Mouse (Mus musculus): ENCODE results near the gene Arhgap18. TPM values are rescaled to one million over a fixed set of nuclear protein-coding genes. Genes with fewer than 3 reads are reported as not detected.

Gene Arhgap18
- polyA plus RNA-seq, 1 experiment from 2014 or later, result 15.2 TPM

GRCm38 (mm10) chr10:26854556-26855100 lies 101.4 kb downstream of the Arhgap18 start:
- no peak overlapping the region for H3K9ac ChIP-seq
- no peaks in the 10 kb centered on the region for H3K27me3 ChIP-seq
- H3K4me1 ChIP-seq, result no peaks in the 10 kb centered on the region
- no peaks in the 10 kb centered on the region for H3K9me3 ChIP-seq (replicated peaks)
- H3K27ac ChIP-seq, result no peak overlapping the region
- WGBS, result 91% methylated on average over 5 of the region's 5 CpGs
- no peak overlapping the region for H3K4me2 ChIP-seq (replicated peaks)
- H3K36me3 ChIP-seq, result no peaks in the 10 kb centered on the region
- ATAC-seq (ENCODE audit: low FRiP score), result no peak
- H3K4me3 ChIP-seq, result no peak overlapping the region

DNA sequence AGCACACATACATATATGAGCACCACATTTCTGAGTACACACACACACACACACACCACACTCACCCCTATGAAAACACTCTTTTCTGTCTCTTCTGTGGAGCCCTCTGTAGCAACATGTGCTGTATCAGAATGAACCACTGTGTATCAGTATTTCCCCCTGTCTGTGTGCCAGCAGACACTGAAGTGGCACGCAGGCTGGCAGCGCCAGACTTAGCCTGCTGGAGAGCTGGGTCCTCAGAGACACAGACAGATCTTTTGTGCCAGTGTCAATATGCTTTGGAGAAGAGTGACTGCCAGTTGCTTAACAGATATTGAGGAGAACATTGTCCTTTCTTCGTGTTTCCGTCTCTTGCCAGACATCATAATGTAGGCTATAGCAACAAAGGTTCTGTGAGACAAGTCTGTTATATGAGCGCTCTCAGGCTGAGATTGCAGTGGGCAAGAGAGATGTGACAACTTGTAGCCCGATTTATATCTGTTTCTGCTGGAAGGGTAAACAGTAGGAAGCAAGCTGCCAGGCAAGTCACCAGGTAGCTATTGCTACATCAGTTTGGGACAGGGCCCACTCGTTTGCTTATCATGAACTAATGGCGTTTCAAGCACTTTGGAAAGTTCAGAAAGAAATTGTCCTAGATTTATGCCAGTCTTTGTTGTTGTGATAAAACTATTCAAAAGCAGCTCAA lies 102.8 kb downstream of the Arhgap18 start:
- Histone ChIP-seq H3K9me3 (replicated peaks) (no peaks in the 10 kb centered on the region), H3K4me2 (replicated peaks) (no peak overlapping the region), H3K4me1 (no peaks in the 10 kb centered on the region), H3K27me3 (no peaks in the 10 kb centered on the region), H3K27ac (no peak overlapping the region), H3K4me3 (no peak overlapping the region), H3K9ac (no peak overlapping the region), H3K36me3 (no peaks in the 10 kb centered on the region)
- 92% methylated on average over 8 of the region's 8 CpGs for WGBS
- no peak for ATAC-seq (ENCODE audit: low FRiP score)

DNA sequence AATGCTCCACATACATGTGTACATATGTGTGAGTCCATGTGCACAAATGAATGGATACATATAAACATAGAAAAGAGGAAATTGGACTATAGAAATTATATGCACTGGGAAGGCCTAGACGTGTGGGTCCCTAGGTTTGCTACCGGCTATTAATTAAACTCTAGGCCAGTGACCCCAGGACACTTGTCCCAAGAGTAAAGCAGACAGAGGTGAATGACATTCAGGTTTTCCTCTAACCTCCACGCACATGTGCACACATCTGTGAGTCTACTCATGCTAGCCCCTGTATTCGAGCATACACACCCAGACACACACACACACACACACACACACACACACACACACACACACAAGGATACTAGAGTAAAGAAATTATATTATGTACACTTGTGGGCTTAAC lies 104.4 kb downstream of the Arhgap18 start:
- H3K4me1 ChIP-seq, result no peaks in the 10 kb centered on the region
- WGBS, result 80% methylated on average over 4 of the region's 4 CpGs
- no peak for ATAC-seq (ENCODE audit: low FRiP score)
- no peak overlapping the region for H3K4me3 ChIP-seq
- H3K4me2 ChIP-seq (replicated peaks), result no peak overlapping the region
- no peaks in the 10 kb centered on the region for H3K36me3 ChIP-seq
- no peaks in the 10 kb centered on the region for H3K9me3 ChIP-seq (replicated peaks)
- H3K9ac ChIP-seq, result no peak overlapping the region
- H3K27ac ChIP-seq, result no peak overlapping the region
- H3K27me3 ChIP-seq, result no peaks in the 10 kb centered on the region

DNA sequence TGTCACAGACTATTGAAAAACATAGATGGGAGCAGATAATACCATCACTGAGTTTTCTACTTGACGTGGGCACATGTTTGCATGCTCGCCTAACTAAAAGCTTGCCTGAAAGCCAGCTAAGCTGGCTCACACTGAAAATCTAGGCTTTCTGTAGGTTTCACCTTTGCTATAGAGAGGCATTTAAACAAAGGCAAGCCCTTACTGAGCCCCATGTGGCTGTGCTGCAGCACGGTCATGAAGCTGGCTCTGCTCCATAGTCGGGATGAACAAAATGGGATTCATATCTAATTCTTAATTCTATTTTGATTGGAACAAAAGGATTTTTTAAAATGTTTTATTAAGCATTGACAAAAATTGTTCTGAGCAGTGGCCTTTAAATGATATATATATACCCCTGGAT lies 105.3 kb downstream of the Arhgap18 start:
- no peaks in the 10 kb centered on the region for H3K27me3 ChIP-seq
- ATAC-seq (ENCODE audit: low FRiP score), result no peak
- H3K4me1 ChIP-seq, result no peaks in the 10 kb centered on the region
- no peaks in the 10 kb centered on the region for H3K9me3 ChIP-seq (replicated peaks)
- H3K36me3 ChIP-seq, result no peaks in the 10 kb centered on the region
- no peak overlapping the region for H3K9ac ChIP-seq
- H3K4me3 ChIP-seq, result no peak overlapping the region
- no peak overlapping the region for H3K27ac ChIP-seq
- 76% methylated on average over 4 of the region's 4 CpGs for WGBS
- H3K4me2 ChIP-seq (replicated peaks), result no peak overlapping the region

DNA sequence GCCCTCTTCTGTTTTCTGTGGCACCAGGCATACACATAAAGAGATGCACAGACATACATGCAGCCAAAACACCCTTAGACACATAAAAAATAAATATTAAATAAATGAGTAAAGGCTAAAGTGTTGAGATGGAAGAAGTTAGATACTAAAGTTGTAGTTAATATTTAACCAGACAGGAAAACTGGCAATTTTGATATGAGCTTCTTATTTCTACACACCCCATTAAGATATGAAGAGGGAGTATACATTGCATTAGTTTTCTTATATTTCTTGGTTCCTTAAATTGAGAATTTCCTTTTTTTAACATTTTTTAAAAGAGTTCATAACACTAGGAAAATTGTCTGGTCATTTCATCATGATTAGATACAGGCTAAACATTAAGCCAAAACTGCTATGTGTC lies 108.0 kb downstream of the Arhgap18 start:
- Histone ChIP-seq H3K27me3 (no peaks in the 10 kb centered on the region), H3K4me3 (no peak overlapping the region), H3K9me3 (replicated peaks) (no peaks in the 10 kb centered on the region), H3K36me3 (no peaks in the 10 kb centered on the region), H3K4me1 (no peaks in the 10 kb centered on the region), H3K4me2 (replicated peaks) (no peak overlapping the region), H3K9ac (no peak overlapping the region), H3K27ac (no peak overlapping the region)
- ATAC-seq (ENCODE audit: low FRiP score), result no peak

GRCm38 (mm10) chr10:26862207-26862606 lies 109.0 kb downstream of the Arhgap18 start:
- no peaks in the 10 kb centered on the region for H3K36me3 ChIP-seq
- H3K4me3 ChIP-seq, result no peak overlapping the region
- H3K4me2 ChIP-seq (replicated peaks), result no peak overlapping the region
- no peaks in the 10 kb centered on the region for H3K9me3 ChIP-seq (replicated peaks)
- no peaks in the 10 kb centered on the region for H3K27me3 ChIP-seq
- no peak for ATAC-seq (ENCODE audit: low FRiP score)
- 85% methylated on average over 4 of the region's 4 CpGs for WGBS
- no peaks in the 10 kb centered on the region for H3K4me1 ChIP-seq
- H3K27ac ChIP-seq, result no peak overlapping the region
- H3K9ac ChIP-seq, result no peak overlapping the region

DNA sequence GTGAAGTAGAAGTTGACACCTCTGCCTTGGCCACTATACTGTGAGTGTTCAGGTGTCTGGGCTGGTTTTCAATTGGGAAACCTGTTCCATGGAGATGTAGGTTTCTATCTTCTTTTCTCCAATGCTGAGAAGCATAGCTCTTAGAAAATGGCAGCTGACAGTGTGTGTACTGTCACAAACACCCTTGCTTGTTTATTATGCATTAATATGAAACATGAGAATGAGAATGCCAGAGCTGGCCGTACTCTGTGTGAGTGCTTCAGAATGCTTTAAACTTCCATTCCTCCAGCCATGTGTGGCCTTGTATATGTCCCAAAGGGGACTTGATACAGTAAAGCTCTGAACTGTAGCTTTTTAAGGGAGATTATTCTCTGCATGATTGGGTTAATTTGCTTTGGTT lies 110.8 kb downstream of the Arhgap18 start:
- no peaks in the 10 kb centered on the region for H3K4me1 ChIP-seq
- no peak overlapping the region for H3K4me3 ChIP-seq
- no peak for ATAC-seq (ENCODE audit: low FRiP score)
- 84% methylated on average over 1 of the region's 1 CpGs for WGBS
- H3K9me3 ChIP-seq (replicated peaks), result no peaks in the 10 kb centered on the region
- no peak overlapping the region for H3K9ac ChIP-seq
- no peaks in the 10 kb centered on the region for H3K36me3 ChIP-seq
- H3K4me2 ChIP-seq (replicated peaks), result no peak overlapping the region
- no peaks in the 10 kb centered on the region for H3K27me3 ChIP-seq
- no peak overlapping the region for H3K27ac ChIP-seq

DNA sequence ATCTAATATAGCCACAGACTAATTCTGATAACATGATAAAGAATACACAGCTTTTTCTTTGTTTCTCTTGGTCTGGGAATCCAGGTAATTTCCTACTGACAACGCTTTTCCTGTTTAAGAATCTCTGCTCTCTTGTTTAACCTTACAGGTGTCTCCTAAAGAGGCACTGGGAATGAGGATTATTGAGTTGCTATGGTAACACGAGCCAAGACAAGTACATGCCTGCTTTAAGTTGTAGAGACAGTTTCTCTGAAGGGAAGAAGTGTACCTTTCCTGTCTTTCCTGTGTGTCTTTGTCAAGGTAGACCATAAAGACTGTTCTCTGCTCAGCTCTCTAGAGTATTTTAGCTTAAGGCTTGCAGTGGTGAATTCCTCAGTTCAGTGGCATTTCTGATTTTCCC lies 117.6 kb downstream of the Arhgap18 start:
- WGBS, result 69% methylated on average over 2 of the region's 2 CpGs
- ATAC-seq (ENCODE audit: low FRiP score), result no peak
- no peak overlapping the region for H3K4me2 ChIP-seq (replicated peaks)
- H3K4me3 ChIP-seq, result no peak overlapping the region
- H3K4me1 ChIP-seq, result no peaks in the 10 kb centered on the region
- H3K27ac ChIP-seq, result no peak overlapping the region
- H3K27me3 ChIP-seq, result no peaks in the 10 kb centered on the region
- H3K9ac ChIP-seq, result no peak overlapping the region
- no peaks in the 10 kb centered on the region for H3K9me3 ChIP-seq (replicated peaks)
- H3K36me3 ChIP-seq, result no peaks in the 10 kb centered on the region

DNA sequence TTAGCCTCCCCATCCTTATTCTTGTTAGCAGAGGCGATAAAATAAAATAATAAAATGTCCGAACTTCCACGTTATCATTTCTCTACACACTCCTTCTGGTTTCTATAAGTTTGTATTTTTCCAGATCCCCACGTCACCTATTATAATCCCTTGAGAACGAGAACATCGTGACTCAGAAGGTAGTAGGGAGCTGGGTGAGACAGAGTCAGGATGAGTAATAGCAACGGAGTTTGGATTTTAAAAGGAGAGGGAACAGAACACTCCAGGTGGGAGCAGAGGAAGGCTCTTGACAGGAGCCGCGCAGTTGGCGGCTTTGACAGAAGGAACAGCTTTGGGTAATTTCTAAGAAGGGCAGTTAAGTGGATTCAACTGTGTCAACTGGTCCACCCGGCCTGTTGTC lies 124.1 kb downstream of the Arhgap18 start:
- Histone ChIP-seq H3K9me3 (replicated peaks) (no peaks in the 10 kb centered on the region), H3K27me3 (no peaks in the 10 kb centered on the region), H3K4me1 (no peaks in the 10 kb centered on the region), H3K4me3 (no peak overlapping the region), H3K4me2 (replicated peaks) (no peak overlapping the region), H3K36me3 (no peaks in the 10 kb centered on the region), H3K27ac (no peak overlapping the region), H3K9ac (no peak overlapping the region)
- ATAC-seq (ENCODE audit: low FRiP score), result no peak
- 79% methylated on average over 11 of the region's 11 CpGs for WGBS

DNA sequence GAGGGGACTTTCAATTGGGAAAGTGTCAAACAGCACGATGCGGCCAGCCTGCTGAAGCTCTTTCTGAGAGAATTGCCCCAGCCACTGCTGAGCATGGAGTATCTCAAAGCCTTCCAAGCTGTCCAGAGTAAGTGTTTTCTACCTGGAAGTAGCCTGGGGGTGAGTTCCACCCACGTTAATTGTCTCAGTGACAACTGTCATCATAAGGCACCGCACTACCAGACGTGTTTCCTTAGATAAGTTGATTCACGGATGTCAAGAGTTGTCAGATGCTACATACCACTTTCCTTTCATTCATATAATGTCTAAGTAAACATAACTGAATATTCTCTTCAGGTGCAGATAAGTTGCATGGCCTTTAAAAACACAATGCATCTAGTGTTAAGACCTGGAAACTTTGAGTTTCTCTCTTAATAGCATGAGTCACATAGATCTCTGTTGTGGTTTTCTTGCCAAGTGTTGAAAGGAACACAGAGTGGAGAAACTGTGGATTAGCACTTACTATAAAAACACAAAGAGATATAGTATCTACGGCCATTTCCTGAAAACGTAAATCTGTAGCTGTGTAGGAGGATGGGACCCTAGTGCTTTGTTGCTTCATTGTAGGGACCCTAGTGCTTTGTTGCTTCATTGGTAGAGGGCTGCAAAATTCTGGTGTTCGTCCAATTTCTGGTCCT lies 125.8 kb downstream of the Arhgap18 start:
- H3K9me3 ChIP-seq (replicated peaks), result no peaks in the 10 kb centered on the region
- 85% methylated on average over 9 of the region's 9 CpGs for WGBS

DNA sequence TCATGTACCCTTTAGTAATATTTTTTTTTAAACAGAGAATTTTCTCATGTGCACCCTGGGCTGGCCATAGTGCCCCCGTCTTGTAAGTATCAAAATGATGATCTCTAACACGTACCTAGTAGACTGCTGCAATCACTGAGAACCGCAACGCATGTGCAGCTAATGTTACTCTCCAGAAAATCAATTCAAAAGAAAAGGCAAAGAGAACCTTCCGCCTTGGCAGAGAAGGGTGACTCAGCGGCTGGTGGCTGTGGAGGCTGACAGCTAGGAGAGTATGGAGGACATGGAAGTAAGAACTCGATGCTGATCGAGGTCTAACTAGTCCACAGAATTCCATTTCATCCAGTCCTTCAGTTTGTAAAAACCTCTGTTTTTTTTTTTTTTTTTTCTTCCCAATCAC lies 131.7 kb downstream of the Arhgap18 start:
- H3K4me1 ChIP-seq, result no peaks in the 10 kb centered on the region
- ATAC-seq (ENCODE audit: low FRiP score), result no peak
- no peaks in the 10 kb centered on the region for H3K9me3 ChIP-seq (replicated peaks)
- no peak overlapping the region for H3K27ac ChIP-seq
- no peak overlapping the region for H3K4me2 ChIP-seq (replicated peaks)
- H3K36me3 ChIP-seq, result no peaks in the 10 kb centered on the region
- H3K9ac ChIP-seq, result no peak overlapping the region
- no peaks in the 10 kb centered on the region for H3K27me3 ChIP-seq
- WGBS, result 82% methylated on average over 8 of the region's 8 CpGs
- H3K4me3 ChIP-seq, result no peak overlapping the region

More for the DNA sequence above, 125.8 kb downstream of the Arhgap18 start:
- no peak overlapping the region for H3K9ac ChIP-seq
- H3K4me1 ChIP-seq, result no peaks in the 10 kb centered on the region
- no peak overlapping the region for H3K27ac ChIP-seq
- no peak overlapping the region for H3K4me3 ChIP-seq
- H3K4me2 ChIP-seq (replicated peaks), result no peak overlapping the region
- no peaks in the 10 kb centered on the region for H3K36me3 ChIP-seq
- no peak for ATAC-seq (ENCODE audit: low FRiP score)
- H3K27me3 ChIP-seq, result no peaks in the 10 kb centered on the region

- no peak overlapping the region for H3K4me3 ChIP-seq
- no peaks in the 10 kb centered on the region for H3K36me3 ChIP-seq
- ATAC-seq (ENCODE audit: low FRiP score), result no peak
- H3K27ac ChIP-seq, result no peak overlapping the region
- no peak overlapping the region for H3K4me2 ChIP-seq (replicated peaks)
- H3K4me1 ChIP-seq, result no peaks in the 10 kb centered on the region
- no peak overlapping the region for H3K9ac ChIP-seq
- no peaks in the 10 kb centered on the region for H3K9me3 ChIP-seq (replicated peaks)
- 25% methylated on average over 6 of the region's 6 CpGs for WGBS
- no peaks in the 10 kb centered on the region for H3K27me3 ChIP-seq
Observed at GRCm38 (mm10) chr10:26889226-26889625, 136.0 kb downstream of the Arhgap18 start.

DNA sequence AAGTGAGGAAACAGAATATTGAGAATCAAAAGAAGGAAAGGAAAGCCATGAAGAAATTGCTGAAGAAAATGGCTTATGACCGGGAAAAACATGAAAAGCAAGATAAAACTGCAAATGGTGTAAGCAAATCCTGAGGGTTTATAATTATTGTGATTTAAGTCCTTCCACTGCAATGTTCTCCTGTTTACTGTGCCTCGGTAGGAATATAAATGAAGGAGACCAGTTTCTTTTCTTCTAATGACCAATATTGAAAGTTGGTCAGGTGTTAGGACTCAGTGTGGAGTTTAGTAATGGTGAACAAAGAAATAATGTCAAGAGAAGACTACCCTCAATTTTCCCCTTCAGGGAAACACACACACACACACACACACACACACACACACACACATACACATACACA lies 136.5 kb downstream of the Arhgap18 start:
- WGBS, result 80% methylated on average over 2 of the region's 2 CpGs

More for the DNA sequence above, 136.5 kb downstream of the Arhgap18 start:
- Histone ChIP-seq H3K9ac (no peak overlapping the region), H3K4me2 (replicated peaks) (no peak overlapping the region), H3K36me3 (no peaks in the 10 kb centered on the region), H3K9me3 (replicated peaks) (no peaks in the 10 kb centered on the region), H3K27me3 (no peaks in the 10 kb centered on the region), H3K4me1 (no peaks in the 10 kb centered on the region), H3K4me3 (no peak overlapping the region), H3K27ac (no peak overlapping the region)
- ATAC-seq (ENCODE audit: low FRiP score), result no peak
